Mouse (Mus musculus): Measurements from ENCODE around the gene Tnfrsf11a.
A peak's percentile ranks its signal among the peaks of the same experiment; 100 is the strongest.
"Not testable (repeated sequence)": the region's sequence is repeated elsewhere in the genome, so short reads cannot be mapped to it uniquely, and the experiment has no call there.

The Tnfrsf11a gene

GRCm38 (mm10) chr1:105786731-105787357 lies 6.3 kb downstream of the Tnfrsf11a start:
- DNase-seq: no peak

- no peak for DNase-seq
These were observed 9.6 kb downstream of the Tnfrsf11a start for GRCm38 (mm10) chr1:105790103-105790502.

GRCm38 (mm10) chr1:105794670-105795069 lies 14.2 kb downstream of the Tnfrsf11a start:
- DNase-seq: no peak

GRCm38 (mm10) chr1:105795705-105796104 lies 15.2 kb downstream of the Tnfrsf11a start:
- DNase-seq: no peak

GRCm38 (mm10) chr1:105800570-105800969 lies 20.1 kb downstream of the Tnfrsf11a start:
- DNase-seq: no peak

- peak in 1 of 2 experiments; percentile 1 for DNase-seq
These were observed 20.7 kb downstream of the Tnfrsf11a start for GRCm38 (mm10) chr1:105801252-105801651.

GRCm38 (mm10) chr1:105802941-105803340 lies 22.4 kb downstream of the Tnfrsf11a start:
- peak; percentile 7 to 10 for DNase-seq

- DNase-seq: no peak
These were observed 23.8 kb downstream of the Tnfrsf11a start for GRCm38 (mm10) chr1:105804285-105804684.

GRCm38 (mm10) chr1:105805565-105805964 lies 25.0 kb downstream of the Tnfrsf11a start:
- DNase-seq: no peak

- DNase-seq: no peak
These were observed 26.7 kb downstream of the Tnfrsf11a start for GRCm38 (mm10) chr1:105807028-105807722.

- DNase-seq: not testable (repeated sequence)
These were observed 31.5 kb downstream of the Tnfrsf11a start for GRCm38 (mm10) chr1:105812027-105812426.

GRCm38 (mm10) chr1:105812960-105813708 lies 32.6 kb downstream of the Tnfrsf11a start:
- no peak for DNase-seq

- no peak for DNase-seq
These were observed 33.2 kb downstream of the Tnfrsf11a start for GRCm38 (mm10) chr1:105813709-105814061.

GRCm38 (mm10) chr1:105814402-105815270 lies 34.1 kb downstream of the Tnfrsf11a start:
- DNase-seq: no peak

- DNase-seq: no peak
These were observed 34.8 kb downstream of the Tnfrsf11a start for GRCm38 (mm10) chr1:105815310-105815709.

GRCm38 (mm10) chr1:105815736-105816135 lies 35.2 kb downstream of the Tnfrsf11a start:
- no peak for DNase-seq

- no peak for DNase-seq
These were observed 38.5 kb downstream of the Tnfrsf11a start for GRCm38 (mm10) chr1:105819031-105819430.

GRCm38 (mm10) chr1:105819740-105820139 lies 39.2 kb downstream of the Tnfrsf11a start:
- DNase-seq: no peak

GRCm38 (mm10) chr1:105824356-105824755 lies 43.8 kb downstream of the Tnfrsf11a start:
- no peak for DNase-seq

GRCm38 (mm10) chr1:105824980-105825379 lies 44.5 kb downstream of the Tnfrsf11a start:
- DNase-seq: no peak

GRCm38 (mm10) chr1:105827374-105827773 lies 46.9 kb downstream of the Tnfrsf11a start:
- DNase-seq: no peak

GRCm38 (mm10) chr1:105827786-105828345 lies 47.3 kb downstream of the Tnfrsf11a start:
- no peak for DNase-seq
